Mouse (Mus musculus) Patski (cell line): ENCODE measurements at regions not wholly inside any gene's neighbourhood (a gene's known extent, or its start where the extent isn't known, plus 50 kb on each side); places are given as distances from the start of the nearest gene placed in this dataset.
A peak's percentile ranks its signal among the peaks of the same experiment; 100 is the strongest.

Experiments
- ATAC-seq: fragments of 100-300 bp; one replicate; pipeline ENCODE4 v1.8.0; 2021
- CTCF ChIA-PET: fragments of 350-600 bp; sonication (Branson Sonifier 250); formaldehyde crosslinking; loops from one replicate; lab custom pipeline; 2022; ENCODE audit warnings: inconsistent platforms; lab: Charles Lee
- POLR2A ChIA-PET: fragments of 350-600 bp; sonication (Branson Sonifier 250); formaldehyde crosslinking; loops from one replicate; lab custom pipeline; 2022; ENCODE audit warnings: antibody characterized with exemption, inconsistent platforms; lab: Charles Lee
- DNase-seq: peaks from one replicate; pipeline ENCODE4 v3.0.0-alpha.2; 2011; ENCODE audit warnings: low read depth, low spot score
- H3K27me3 ChIP-seq: fragments of 371-371 bp; one replicate; pipeline ENCODE4 v1.5.1; 2021
- CTCF ChIP-seq: fragments of 100-300 bp; IDR thresholded peaks from one replicate; pipeline ENCODE4 v1.5.1; 2021
- in situ Hi-C: fragments of 300-500 bp; cut with MboI; formaldehyde crosslinking; loops from 3 replicates; pipeline ENCODE4 v1.11.1; 2018; ENCODE audit warnings: low pct_unique_long_range_greater_than_20kb, mixed read lengths

DNA sequence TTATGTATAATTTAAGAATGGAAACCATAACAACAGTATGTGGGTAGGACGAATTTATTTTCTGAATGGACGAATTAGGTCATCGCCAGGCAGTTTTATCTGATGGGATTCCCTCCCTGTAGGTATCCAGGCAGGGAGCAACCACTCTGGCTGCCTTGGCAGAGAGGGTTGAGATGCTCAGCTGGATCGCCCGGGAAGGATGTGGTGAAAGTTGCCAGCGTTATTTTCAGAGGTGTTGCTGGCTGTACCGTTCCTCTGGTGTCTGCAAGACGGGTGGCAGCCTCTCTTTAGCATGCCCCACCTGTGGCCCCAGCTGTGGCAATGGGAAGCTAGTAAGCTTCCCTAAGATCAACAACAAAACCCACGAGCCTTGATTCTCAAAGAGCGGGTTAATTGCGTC lies 105.9 kb downstream of the Zfp281 start:
- in situ Hi-C loops, result loop anchor here (5.0 kb wide), 1 partner anchor 178 kb away; no protein-coding TSS in a partner anchor
- ATAC-seq (no peak), DNase-seq (no peak)
- TF ChIP-seq CTCF, result no peak
- CTCF ChIA-PET, result no interaction called here
- no peaks in the 10 kb centered on the region for H3K27me3 ChIP-seq
- POLR2A ChIA-PET, result no interaction called here

DNA sequence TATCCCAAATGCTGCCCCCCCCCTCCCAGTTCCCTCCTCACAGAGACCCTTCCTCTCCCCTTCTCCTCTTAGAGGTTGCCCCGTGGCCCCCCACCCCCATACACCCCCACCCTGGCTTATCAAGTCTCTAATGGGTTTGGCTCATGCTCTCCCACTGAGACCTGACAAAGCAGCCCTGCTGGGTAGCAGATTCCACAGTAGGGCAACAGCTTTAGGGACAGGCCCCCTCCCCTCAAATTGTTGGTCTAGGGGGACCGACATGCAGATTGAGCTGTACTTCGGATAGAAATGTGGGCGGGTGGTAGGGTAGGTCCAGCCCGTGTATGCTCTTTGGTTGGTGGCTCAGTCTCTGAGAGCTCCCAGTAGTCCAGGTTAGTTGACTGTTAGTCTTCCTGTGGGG lies 113.3 kb downstream of the Zfp281 start:
- ChIA-PET POLR2A (interaction anchor here (0.6 kb wide), 2 partner anchors 52 to 53 kb away, joined by 3 to 4 read pairs; no protein-coding TSS in a partner anchor), CTCF (interaction anchor here (1.1 kb wide), 1 partner anchor 21 kb away, joined by 3 read pairs; no protein-coding TSS in a partner anchor)
- DNase-seq (no peak), ATAC-seq (no peak)
- in situ Hi-C loops, result no loop called here
- no peak for TF ChIP-seq CTCF
- no peaks in the 10 kb centered on the region for H3K27me3 ChIP-seq

DNA sequence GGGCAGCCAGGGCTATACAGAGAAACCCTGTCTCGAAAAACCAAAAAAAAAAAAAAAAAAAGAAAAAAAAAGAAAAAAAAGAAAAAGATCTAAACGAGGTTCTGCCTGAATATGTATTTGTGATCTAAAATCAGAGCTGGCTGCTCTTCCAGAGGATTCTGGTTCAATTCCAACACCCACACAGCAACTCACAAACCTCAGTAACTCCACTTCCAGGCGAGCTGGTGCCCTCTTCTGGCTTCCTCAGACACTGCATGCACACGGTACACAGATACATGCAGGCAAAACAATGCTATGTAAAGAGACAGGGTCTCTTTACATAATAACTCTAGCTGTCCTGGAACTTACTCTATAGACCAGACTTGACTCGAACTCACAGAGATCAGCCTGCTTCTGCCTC lies 114.8 kb downstream of the Zfp281 start:
- peak; percentile 79 for TF ChIP-seq CTCF
- ATAC-seq, result no peak
- DNase-seq, result no peak
- POLR2A ChIA-PET, result interaction anchor here (0.6 kb wide), 1 partner anchor 252 kb away, joined by 3 read pairs; no protein-coding TSS in a partner anchor
- in situ Hi-C loops, result no loop called here
- no peaks in the 10 kb centered on the region for H3K27me3 ChIP-seq
- CTCF ChIA-PET, result no interaction called here

DNA sequence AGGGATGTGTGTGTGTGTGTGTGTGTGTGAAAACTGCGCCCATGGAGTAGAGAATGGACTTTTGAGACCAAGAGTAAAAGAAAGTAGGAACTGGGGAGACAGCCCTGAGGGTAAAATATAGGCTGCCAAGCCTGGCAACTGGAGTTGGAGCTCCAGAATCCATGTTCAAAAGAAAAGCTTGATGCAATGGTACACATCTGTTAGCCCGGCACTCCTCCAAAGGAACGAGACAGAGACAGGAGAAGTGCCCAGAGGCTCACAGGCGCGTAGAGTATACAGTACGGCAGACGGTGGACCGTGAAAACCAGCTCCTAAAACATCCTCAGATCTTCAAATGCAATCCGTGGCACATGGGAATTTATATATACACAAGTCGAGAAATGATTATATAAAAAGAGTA lies 116.4 kb downstream of the Zfp281 start:
- no peak for DNase-seq
- CTCF ChIA-PET, result no interaction called here

DNA sequence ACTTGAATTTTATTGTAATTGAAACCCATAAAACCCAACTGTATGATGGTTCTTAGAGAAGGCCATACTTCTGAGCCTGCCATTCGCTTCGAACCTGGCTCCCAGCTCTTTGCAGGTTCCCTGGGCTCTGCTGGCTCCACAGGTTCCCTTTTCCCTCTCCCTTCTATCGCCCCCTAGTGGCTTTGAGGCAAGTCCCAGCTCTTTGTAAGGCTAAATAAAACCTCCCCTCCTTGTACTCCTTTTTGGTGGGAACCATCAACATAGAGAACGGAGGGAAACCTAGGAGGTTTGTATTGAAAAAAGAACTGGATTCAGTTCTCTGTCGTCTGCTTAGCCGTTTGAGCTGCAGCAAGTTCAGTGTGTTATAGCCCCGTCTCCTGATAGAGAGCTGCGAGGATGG lies 124.5 kb downstream of the Zfp281 start:
- DNase-seq (no peak), ATAC-seq (no peak)
- POLR2A ChIA-PET, result interaction anchor here (0.9 kb wide), 1 partner anchor 205 kb away, joined by 3 read pairs; no protein-coding TSS in a partner anchor
- CTCF ChIA-PET, result interaction anchor here (0.6 to 1.3 kb wide), 5 partner anchors 23 to 198 kb away, joined by 3 read pairs; no protein-coding TSS in a partner anchor
- H3K27me3 ChIP-seq, result no peaks in the 10 kb centered on the region
- peak; percentile 73 for TF ChIP-seq CTCF
- in situ Hi-C loops, result no loop called here

More for the DNA sequence above, 116.4 kb downstream of the Zfp281 start:
- no peak for ATAC-seq
- no peak for TF ChIP-seq CTCF
- POLR2A ChIA-PET, result interaction anchor here (0.7 kb wide), 1 partner anchor 91 kb away, joined by 3 read pairs; no protein-coding TSS in a partner anchor
- in situ Hi-C loops, result no loop called here
- no peaks in the 10 kb centered on the region for H3K27me3 ChIP-seq

DNA sequence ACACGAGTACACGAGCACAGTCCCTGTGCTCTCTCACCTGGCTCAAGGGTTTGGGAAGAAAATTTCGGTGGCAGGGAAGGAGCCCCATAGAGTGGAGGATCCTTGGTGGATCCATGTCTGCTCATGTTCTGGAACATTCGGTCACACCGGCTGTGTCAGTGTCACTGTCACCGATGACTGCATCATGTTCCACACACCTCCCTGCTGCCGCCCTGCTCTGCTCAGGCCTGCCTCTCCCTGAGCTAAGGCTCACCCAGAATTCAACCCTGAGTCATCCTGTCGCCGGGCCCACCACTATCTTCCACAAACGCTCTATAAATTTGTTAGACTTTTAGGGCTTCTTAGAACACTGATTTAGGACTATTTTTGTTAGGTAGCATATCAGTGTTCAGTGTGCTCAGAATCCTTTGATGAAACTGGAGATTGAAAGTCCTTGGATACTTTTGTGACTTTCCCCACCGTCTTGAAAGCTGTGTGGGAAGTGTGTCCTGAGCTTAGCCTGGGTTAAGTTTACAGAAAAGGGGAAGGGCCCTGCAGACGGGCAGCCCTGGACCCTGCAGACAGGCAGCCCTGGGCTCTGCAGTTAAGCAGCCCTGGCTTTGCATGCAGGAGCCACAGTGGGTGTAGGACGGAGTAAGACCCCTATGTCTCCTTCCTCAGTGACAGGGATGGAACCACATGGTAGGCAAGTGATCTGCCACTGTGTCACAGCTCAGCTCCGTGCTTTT lies 126.9 kb downstream of the Zfp281 start:
- POLR2A ChIA-PET, result no interaction called here
- CTCF ChIA-PET, result interaction anchor here (1.3 kb wide), 1 partner anchor 200 kb away, joined by 3 read pairs; no protein-coding TSS in a partner anchor
- ATAC-seq (no peak), DNase-seq (no peak)
- TF ChIP-seq CTCF, result no peak
- in situ Hi-C loops, result loop anchor here (10.0 kb wide), 1 partner anchor 363 kb away; no protein-coding TSS in a partner anchor
- no peaks in the 10 kb centered on the region for H3K27me3 ChIP-seq

DNA sequence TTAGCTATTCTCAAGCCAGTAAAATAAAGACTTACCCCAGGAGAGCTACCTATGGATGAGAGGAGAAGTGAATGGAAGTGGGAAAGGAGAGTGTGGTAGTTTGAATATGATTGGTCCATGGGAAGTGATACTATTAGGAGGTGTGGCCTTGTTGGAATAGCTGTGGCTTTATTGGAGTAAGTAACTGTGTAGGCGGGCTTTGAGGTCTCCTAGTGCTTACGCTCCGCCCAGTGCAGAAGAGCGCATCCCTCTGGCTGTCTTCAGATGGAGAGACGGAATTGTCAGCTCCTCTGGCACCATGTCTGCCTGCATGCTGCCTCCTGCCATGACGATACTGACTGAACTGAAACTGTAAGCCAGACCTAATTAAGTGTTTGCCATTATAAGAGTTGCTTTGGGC lies 129.6 kb downstream of the Zfp281 start:
- H3K27me3 ChIP-seq, result no peaks in the 10 kb centered on the region
- DNase-seq (no peak), ATAC-seq (no peak)
- TF ChIP-seq CTCF, result no peak
- in situ Hi-C loops, result loop anchor here (10.0 kb wide), 1 partner anchor 361 kb away; no protein-coding TSS in a partner anchor
- CTCF ChIA-PET, result interaction anchor here (0.6 kb wide), 1 partner anchor 236 kb away, joined by 3 read pairs; no protein-coding TSS in a partner anchor
- POLR2A ChIA-PET, result interaction anchor here (1.3 kb wide), 1 partner anchor 36 kb away, joined by 4 read pairs; no protein-coding TSS in a partner anchor

DNA sequence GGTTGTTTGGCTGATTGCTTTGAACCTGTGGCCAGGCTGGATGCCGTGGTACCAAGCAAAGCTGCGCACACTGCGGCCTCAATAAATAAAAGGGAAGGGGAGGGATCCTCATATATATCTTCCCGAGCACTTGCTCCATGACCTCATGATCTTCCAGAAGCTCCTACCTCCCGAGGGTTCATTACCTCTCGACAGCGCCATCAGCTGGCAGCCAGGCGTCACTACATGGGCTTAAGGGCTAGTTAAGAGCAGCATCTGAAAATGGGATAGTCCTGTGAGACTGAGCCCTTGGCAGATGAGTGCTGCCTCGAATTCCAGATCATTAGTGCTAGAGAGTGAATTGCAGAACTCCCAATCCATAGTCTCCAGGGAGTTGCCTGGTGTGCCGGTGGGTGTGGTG lies 134.0 kb downstream of the Zfp281 start:
- H3K27me3 ChIP-seq, result no peaks in the 10 kb centered on the region
- ChIA-PET CTCF (interaction anchor here (0.7 kb wide), 1 partner anchor 203 kb away, joined by 3 read pairs; no protein-coding TSS in a partner anchor), POLR2A (interaction anchor here (1.1 kb wide), 1 partner anchor 34 kb away, joined by 4 read pairs; no protein-coding TSS in a partner anchor)
- no peak for DNase-seq
- ATAC-seq, result no peak
- peak; percentile 37 for TF ChIP-seq CTCF
- in situ Hi-C loops, result loop anchor here (10.0 kb wide), 1 partner anchor 356 kb away; no protein-coding TSS in a partner anchor

DNA sequence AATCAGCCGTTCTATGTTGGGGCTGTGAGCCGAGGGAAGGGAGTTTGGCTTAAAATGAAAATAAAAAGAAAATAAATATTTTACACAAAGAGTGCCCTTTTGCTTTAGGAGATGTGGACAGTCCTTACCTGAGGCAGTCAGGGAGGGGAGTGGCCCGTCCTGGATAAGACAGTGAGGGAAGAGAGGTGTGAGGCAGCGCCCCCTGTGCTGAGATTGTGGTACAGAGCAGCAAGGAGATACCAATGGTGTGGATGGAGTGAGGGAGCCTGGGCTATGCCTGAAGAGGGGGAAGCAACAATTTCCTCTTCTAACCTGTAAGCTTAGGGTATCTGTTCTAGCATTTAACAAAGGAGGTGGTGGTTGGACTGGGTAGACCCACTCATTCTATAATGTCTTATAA lies 134.5 kb downstream of the Zfp281 start:
- ChIA-PET CTCF (no interaction called here), POLR2A (interaction anchor here (1.1 kb wide), 1 partner anchor 34 kb away, joined by 4 read pairs; no protein-coding TSS in a partner anchor)
- in situ Hi-C loops, result loop anchor here (10.0 kb wide), 1 partner anchor 356 kb away; no protein-coding TSS in a partner anchor
- ATAC-seq (no peak), DNase-seq (no peak)
- no peak for TF ChIP-seq CTCF
- no peaks in the 10 kb centered on the region for H3K27me3 ChIP-seq

DNA sequence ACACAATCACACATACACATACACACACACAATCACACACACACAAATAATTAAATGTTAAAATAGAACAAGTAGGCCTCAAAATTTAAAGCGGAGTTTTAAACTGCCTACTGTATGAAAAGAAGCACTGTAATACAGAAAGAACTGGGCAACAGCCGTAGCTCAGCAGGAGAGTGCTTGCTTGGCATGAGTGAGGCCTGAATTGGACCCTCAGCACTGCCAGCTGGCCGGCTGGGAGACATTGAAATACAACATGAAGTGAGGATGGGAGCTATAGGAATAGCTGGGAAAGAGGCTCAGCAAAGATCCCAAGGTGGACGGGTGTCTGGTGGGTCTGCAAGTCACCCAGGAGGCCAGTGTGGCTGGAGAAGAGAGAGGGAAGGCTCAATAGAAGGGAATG lies 136.8 kb downstream of the Zfp281 start:
- ATAC-seq, result no peak
- no peak for TF ChIP-seq CTCF
- no peak for DNase-seq
- in situ Hi-C loops, result no loop called here
- POLR2A ChIA-PET, result no interaction called here
- H3K27me3 ChIP-seq, result no peaks in the 10 kb centered on the region
- CTCF ChIA-PET, result no interaction called here
